Mouse (Mus musculus): ENCODE results near the gene Aldh16a1. TPM values are rescaled to one million over a fixed set of nuclear protein-coding genes. Genes with fewer than 3 reads are reported as not detected.
"Not testable (repeated sequence)": the region's sequence is repeated elsewhere in the genome, so short reads cannot be mapped to it uniquely, and the experiment has no call there.

Aldh16a1 gene
- polyA plus RNA-seq, 1 experiment from 2014 or later: 26.4 TPM

GRCm38 (mm10) chr7:45111940-45112339, 42.4 kb downstream of the Aldh16a1 start:
- Histone ChIP-seq H3K9me3 (replicated peaks) (no peaks in the 10 kb centered on the region), H3K36me3 (no peaks in the 10 kb centered on the region), H3K27me3 (no peaks in the 10 kb centered on the region), H3K9ac (no peak overlapping the region), H3K4me2 (no peak overlapping the region), H3K4me3 (no peak overlapping the region), H3K4me1 (replicated peaks) (peaks cover 8% of the 10 kb centered on the region), H3K27ac (no peak overlapping the region)
- no peak for ATAC-seq (replicated peaks; ENCODE audit: insufficient number of reproducible peaks, insufficient read depth, low FRiP score, low read depth)
- 73% methylated on average over 2 of the region's 2 CpGs for WGBS

GRCm38 (mm10) chr7:45110089-45110488, 44.3 kb downstream of the Aldh16a1 start:
- H3K9me3 ChIP-seq (replicated peaks); H3K9ac ChIP-seq; H3K27me3 ChIP-seq; H3K27ac ChIP-seq; ATAC-seq (replicated peaks; ENCODE audit: insufficient number of reproducible peaks, insufficient read depth, low FRiP score, low read depth); H3K4me1 ChIP-seq (replicated peaks); H3K36me3 ChIP-seq; H3K4me3 ChIP-seq; H3K4me2 ChIP-seq: not testable (repeated sequence)
- 83% methylated on average over 4 of the region's 4 CpGs for WGBS

- H3K4me3 ChIP-seq: no peak overlapping the region
- H3K9ac ChIP-seq: no peak overlapping the region
- H3K27me3 ChIP-seq: no peaks in the 10 kb centered on the region
- no peaks in the 10 kb centered on the region for H3K9me3 ChIP-seq (replicated peaks)
- no peak overlapping the region for H3K27ac ChIP-seq
- H3K36me3 ChIP-seq: no peaks in the 10 kb centered on the region
- peaks cover 22% of the 10 kb centered on the region for H3K4me1 ChIP-seq (replicated peaks)
- no peak overlapping the region for H3K4me2 ChIP-seq
- no peak for ATAC-seq (replicated peaks; ENCODE audit: insufficient number of reproducible peaks, insufficient read depth, low FRiP score, low read depth)
- 52% methylated on average over 5 of the region's 5 CpGs for WGBS
These were observed 47.2 kb downstream of the Aldh16a1 start for GRCm38 (mm10) chr7:45107052-45107645.

- no peak overlapping the region for H3K9ac ChIP-seq
- WGBS: 70% methylated on average over 6 of the region's 6 CpGs
- ATAC-seq (replicated peaks; ENCODE audit: insufficient number of reproducible peaks, insufficient read depth, low FRiP score, low read depth): no peak
These were observed 47.9 kb downstream of the Aldh16a1 start for GRCm38 (mm10) chr7:45106441-45106840.

GRCm38 (mm10) chr7:45105491-45105890, 48.9 kb downstream of the Aldh16a1 start:
- no peak overlapping the region for H3K9ac ChIP-seq
- no peaks in the 10 kb centered on the region for H3K36me3 ChIP-seq
- 79% methylated on average over 8 of the region's 8 CpGs for WGBS
- H3K4me2 ChIP-seq: no peak overlapping the region
- H3K4me3 ChIP-seq: no peak overlapping the region
- H3K27ac ChIP-seq: no peak overlapping the region
- no peak for ATAC-seq (replicated peaks; ENCODE audit: insufficient number of reproducible peaks, insufficient read depth, low FRiP score, low read depth)
- peaks cover 26% of the 10 kb centered on the region for H3K4me1 ChIP-seq (replicated peaks)
- no peaks in the 10 kb centered on the region for H3K9me3 ChIP-seq (replicated peaks)
- no peaks in the 10 kb centered on the region for H3K27me3 ChIP-seq

More at GRCm38 (mm10) chr7:45106441-45106840, 47.9 kb downstream of the Aldh16a1 start:
- Histone ChIP-seq H3K27ac (no peak overlapping the region), H3K9me3 (replicated peaks) (no peaks in the 10 kb centered on the region), H3K27me3 (no peaks in the 10 kb centered on the region), H3K36me3 (no peaks in the 10 kb centered on the region), H3K4me1 (replicated peaks) (peaks cover 26% of the 10 kb centered on the region), H3K4me2 (no peak overlapping the region), H3K4me3 (no peak overlapping the region)

GRCm38 (mm10) chr7:45104941-45105340, 49.4 kb downstream of the Aldh16a1 start:
- 69% methylated on average over 5 of the region's 5 CpGs for WGBS
- H3K27ac ChIP-seq: no peak overlapping the region
- no peak for ATAC-seq (replicated peaks; ENCODE audit: insufficient number of reproducible peaks, insufficient read depth, low FRiP score, low read depth)
- no peaks in the 10 kb centered on the region for H3K36me3 ChIP-seq
- no peak overlapping the region for H3K9ac ChIP-seq
- no peak overlapping the region for H3K4me2 ChIP-seq
- no peak overlapping the region for H3K4me3 ChIP-seq
- no peaks in the 10 kb centered on the region for H3K27me3 ChIP-seq
- H3K4me1 ChIP-seq (replicated peaks): peaks cover 26% of the 10 kb centered on the region
- no peaks in the 10 kb centered on the region for H3K9me3 ChIP-seq (replicated peaks)

GRCm38 (mm10) chr7:45103652-45104180, 50.7 kb downstream of the Aldh16a1 start, which contains the start of gene Fcgrt:
Gene Fcgrt (minus strand): TSS chr7:45103851.
- no peaks in the 10 kb centered on the region for H3K27me3 ChIP-seq
- H3K27ac ChIP-seq: peak within 1 kb of the TSS; percentile 87
- H3K4me3 ChIP-seq: peak within 1 kb of the TSS; percentile 45
- H3K9me3 ChIP-seq (replicated peaks): no peaks in the 10 kb centered on the region
- peak within 1 kb of the TSS; percentile 62 for H3K4me2 ChIP-seq
- H3K36me3 ChIP-seq: no peaks in the 10 kb centered on the region
- 23% methylated on average over 7 of the region's 7 CpGs for WGBS
- ATAC-seq (replicated peaks; ENCODE audit: insufficient number of reproducible peaks, insufficient read depth, low FRiP score, low read depth): peak; percentile 95
- H3K9ac ChIP-seq: peak within 1 kb of the TSS; percentile 51
- peaks cover 26% of the 10 kb centered on the region for H3K4me1 ChIP-seq (replicated peaks)

- WGBS: 67% methylated on average over 9 of the region's 9 CpGs
- Histone ChIP-seq H3K9ac (peak overlapping the region; percentile 51), H3K27me3 (no peaks in the 10 kb centered on the region), H3K4me1 (replicated peaks) (peaks cover 26% of the 10 kb centered on the region), H3K4me3 (peak overlapping the region; percentile 45), H3K9me3 (replicated peaks) (no peaks in the 10 kb centered on the region), H3K27ac (peak overlapping the region; percentile 87), H3K36me3 (no peaks in the 10 kb centered on the region), H3K4me2 (peak overlapping the region; percentile 62)
- ATAC-seq (replicated peaks; ENCODE audit: insufficient number of reproducible peaks, insufficient read depth, low FRiP score, low read depth): no peak
These were observed 51.3 kb downstream of the Aldh16a1 start for GRCm38 (mm10) chr7:45102940-45103585.

- WGBS: 73% methylated on average over 11 of the region's 11 CpGs
- Histone ChIP-seq H3K9ac (no peak overlapping the region), H3K4me3 (peak overlapping the region; percentile 45; the same call in 1 of the 2 replicates), H3K9me3 (replicated peaks) (no peaks in the 10 kb centered on the region), H3K4me2 (peak overlapping the region; percentile 62), H3K27me3 (no peaks in the 10 kb centered on the region), H3K27ac (no peak overlapping the region), H3K36me3 (no peaks in the 10 kb centered on the region), H3K4me1 (replicated peaks) (peaks cover 26% of the 10 kb centered on the region)
- no peak for ATAC-seq (replicated peaks; ENCODE audit: insufficient number of reproducible peaks, insufficient read depth, low FRiP score, low read depth)
These were observed 51.9 kb downstream of the Aldh16a1 start for GRCm38 (mm10) chr7:45102441-45102840.

- no peaks in the 10 kb centered on the region for H3K27me3 ChIP-seq
- ATAC-seq (replicated peaks; ENCODE audit: insufficient number of reproducible peaks, insufficient read depth, low FRiP score, low read depth): no peak
- 86% methylated on average over 6 of the region's 6 CpGs for WGBS
These were observed 54.3 kb downstream of the Aldh16a1 start for GRCm38 (mm10) chr7:45100046-45100445.

GRCm38 (mm10) chr7:45098541-45099240, 55.7 kb downstream of the Aldh16a1 start:
- H3K9ac ChIP-seq: no peak overlapping the region
- no peak overlapping the region for H3K4me2 ChIP-seq
- no peaks in the 10 kb centered on the region for H3K27me3 ChIP-seq
- 87% methylated on average over 8 of the region's 8 CpGs for WGBS
- peaks cover 18% of the 10 kb centered on the region for H3K4me1 ChIP-seq (replicated peaks)
- H3K27ac ChIP-seq: no peak overlapping the region
- no peak overlapping the region for H3K4me3 ChIP-seq
- no peaks in the 10 kb centered on the region for H3K9me3 ChIP-seq (replicated peaks)
- no peak for ATAC-seq (replicated peaks; ENCODE audit: insufficient number of reproducible peaks, insufficient read depth, low FRiP score, low read depth)
- no peaks in the 10 kb centered on the region for H3K36me3 ChIP-seq

More at GRCm38 (mm10) chr7:45100046-45100445, 54.3 kb downstream of the Aldh16a1 start:
- Histone ChIP-seq H3K36me3 (no peaks in the 10 kb centered on the region), H3K4me3 (no peak overlapping the region), H3K4me2 (no peak overlapping the region), H3K27ac (no peak overlapping the region), H3K9ac (no peak overlapping the region), H3K4me1 (replicated peaks) (peaks cover 26% of the 10 kb centered on the region), H3K9me3 (replicated peaks) (no peaks in the 10 kb centered on the region)

Measured in heart, embryonic 15.5 days (tissue).